8 mouse cellular contexts compared by ENCODE assay signal in genomic region chr9:78447606-78447972, GRCm38 (mm10). TPM values are rescaled to one million over a fixed set of nuclear protein-coding genes. Genes with fewer than 3 reads are reported as not detected.
DNase-seq lines count a peak whose midpoint lies in the region; ATAC-seq and TF ChIP-seq lines count a peak whose summit lies in the region.

No protein-coding gene starts in this region.

- H3K9me3 ChIP-seq in lung, embryonic 14.5 days (ENCODE audit: low read depth, low read length), result no peaks in the 10 kb centered on the region
- peaks cover 5% of the 10 kb centered on the region; the same call in 1 of the 2 replicates for H3K9me3 ChIP-seq in erythroblast, embryonic 14.5 days (ENCODE audit: control insufficient read depth, low read length)
- H3K9me3 ChIP-seq in limb, embryonic 14.5 days (ENCODE audit: control insufficient read depth, low read length), result no peaks in the 10 kb centered on the region

- H3K27ac ChIP-seq in lung, embryonic 14.5 days (ENCODE audit: low read depth), result no peak overlapping the region
- no peak overlapping the region for H3K27ac ChIP-seq in limb, embryonic 14.5 days (replicated peaks; ENCODE audit: low read depth, low read length)
- no peak overlapping the region; the same call in 1 of the 2 replicates for H3K27ac ChIP-seq in olfactory bulb, adult 2 months (ENCODE audit: insufficient read depth, low read depth, low read length)

- peak; percentile 37; the same call in 1 of the 2 replicates for ATAC-seq in lung, embryonic 14.5 days (ENCODE audit: insufficient read depth)
- peak; percentile 25 for ATAC-seq in limb, embryonic 14.5 days (ENCODE audit: low FRiP score, low read depth)

- TF ChIP-seq POLR2A in limb, embryonic 14.5 days (IDR thresholded peaks at IDR 0.05; ENCODE audit: borderline replicate concordance, extremely low read depth, insufficient read depth, insufficient read length), result no peak
- TF ChIP-seq POLR2A in olfactory bulb, adult 2 months (IDR thresholded peaks at IDR 0.05; ENCODE audit: insufficient read depth, low read depth, low read length), result no peak

- TF ChIP-seq CTCF in lung, embryonic 14.5 days (IDR thresholded peaks at IDR 0.05; ENCODE audit: low read depth), result no peak
- no peak for TF ChIP-seq CTCF in olfactory bulb, adult 2 months (IDR thresholded peaks at IDR 0.05; ENCODE audit: insufficient read depth, low read depth, low read length)

- peaks cover 6% of the 10 kb centered on the region for H3K4me1 ChIP-seq in lung, embryonic 14.5 days (ENCODE audit: insufficient read depth)
- H3K4me1 ChIP-seq in erythroblast, embryonic 14.5 days (ENCODE audit: control insufficient read depth), result peaks cover 34% of the 10 kb centered on the region
- peaks cover 7% of the 10 kb centered on the region for H3K4me1 ChIP-seq in limb, embryonic 14.5 days (ENCODE audit: control insufficient read depth, insufficient read depth, low read length)
- peaks cover 9% of the 10 kb centered on the region for H3K4me1 ChIP-seq in olfactory bulb, adult 2 months (ENCODE audit: control insufficient read depth, insufficient read depth, low read length)

- intact Hi-C loops in left cerebral cortex, postnatal 10 days (cut with DNase I), result no loop called here

- peaks cover 30% of the 10 kb centered on the region for H3K27me3 ChIP-seq in lung, embryonic 14.5 days (ENCODE audit: insufficient read depth, low read length)
- H3K27me3 ChIP-seq in erythroblast, embryonic 14.5 days (ENCODE audit: control insufficient read depth), result peaks cover 45% of the 10 kb centered on the region
- H3K27me3 ChIP-seq in limb, embryonic 14.5 days (ENCODE audit: control insufficient read depth, insufficient read depth, low read length), result peaks cover 21% of the 10 kb centered on the region

- peak overlapping the region; percentile 91 for H3K9ac ChIP-seq in lung, embryonic 14.5 days
- peak overlapping the region; percentile 77; the same call in 1 of the 2 replicates for H3K9ac ChIP-seq in limb, embryonic 14.5 days (ENCODE audit: low read depth, low read length, severe bottlenecking)

- 34% methylated on average over 9 of the region's 9 CpGs for WGBS in lung, embryonic 14.5 days
- WGBS in limb, embryonic 14.5 days, result 32% methylated on average over 9 of the region's 9 CpGs
- 22% methylated on average over 9 of the region's 9 CpGs for WGBS in olfactory bulb, adult 2 months

- H3K4me2 ChIP-seq in lung, embryonic 14.5 days, result peak overlapping the region; percentile 80
- peak overlapping the region; percentile 69 for H3K4me2 ChIP-seq in limb, embryonic 14.5 days (replicated peaks; ENCODE audit: low read depth, low read length, severe bottlenecking)

- no peak for DNase-seq in lung, embryonic 14.5 days
- DNase-seq in lung, postnatal 4 days, result no peak
- DNase-seq in limb, embryonic 14.5 days (ENCODE audit: low spot score), result no peak
- no peak for DNase-seq in ovary, postnatal 10 days (ENCODE audit: low spot score)
- DNase-seq in left cerebral cortex, postnatal 10 days (ENCODE audit: extremely low spot score in 1 of 2, low spot score in 2 of 2), result no peak
- no peak for DNase-seq in layer of hippocampus, adult 8-10 months (ENCODE audit: low spot score in 2 of 2)

- peaks cover 14% of the 10 kb centered on the region for H3K36me3 ChIP-seq in lung, embryonic 14.5 days (ENCODE audit: insufficient read depth)
- H3K36me3 ChIP-seq in erythroblast, embryonic 14.5 days (ENCODE audit: control insufficient read depth), result peaks cover 34% of the 10 kb centered on the region
- H3K36me3 ChIP-seq in limb, embryonic 14.5 days (ENCODE audit: control insufficient read depth, insufficient read depth, low read length), result peaks cover 16% of the 10 kb centered on the region

- H3K4me3 ChIP-seq in lung, embryonic 14.5 days (ENCODE audit: low read depth, low read length), result peak overlapping the region; percentile 99
- H3K4me3 ChIP-seq in erythroblast, embryonic 14.5 days (replicated peaks), result peak overlapping the region; percentile 70
- H3K4me3 ChIP-seq in limb, embryonic 14.5 days (replicated peaks; ENCODE audit: low read length), result peak overlapping the region; percentile 83
- H3K4me3 ChIP-seq in olfactory bulb, adult 2 months (ENCODE audit: insufficient read depth, low read depth, low read length), result peak overlapping the region; percentile 69

RNA-seq across cellular contexts. Expression of gene Mto1, which starts 0.4 kb away (rescaled TPM):
- 25.0 and 26.8 TPM in 2 replicates for polyA plus RNA-seq in lung, embryonic 14.5 days (2014; fragmentation: Nextera tagmentation; extraction: Ambion mirVana)
- polyA plus RNA-seq in erythroblast, embryonic 14.5 days (2012), result 0.94 and 1.1 TPM in 2 replicates
- 19.2 and 20.3 TPM in 2 replicates for polyA plus RNA-seq in limb, embryonic 14.5 days (2012; rRNA removed)
- 22.7 and 23.3 TPM in 2 replicates for polyA plus RNA-seq in limb, embryonic 14.5 days (2014; fragmentation: Nextera tagmentation; extraction: Ambion mirVana)
- not detected in 2 replicates for polyA plus RNA-seq in olfactory bulb, adult 2 months (2012; ENCODE audit: insufficient read depth, insufficient read length, low replicate concordance, missing spikeins)
- 10 to 100 TPM; 21.1 to 21.2 TPM for total RNA-seq in left cerebral cortex, postnatal 10 days (2021)
- total RNA-seq in layer of hippocampus, adult 8-10 months (2022), result 10 to 100 TPM; 20.4 to 27.7 (median 26.1) TPM

RNA-seq across cellular contexts. Expression of gene Gm17324, which starts 1.0 kb away (rescaled TPM):
- polyA plus RNA-seq in lung, embryonic 14.5 days (2014; fragmentation: Nextera tagmentation; extraction: Ambion mirVana), result 0.38 and 1.0 TPM in 2 replicates
- 0.15 and 0.23 TPM in 2 replicates for polyA plus RNA-seq in erythroblast, embryonic 14.5 days (2012)
- polyA plus RNA-seq in limb, embryonic 14.5 days (2012; rRNA removed), result 0.15 and 0.18 TPM in 2 replicates
- polyA plus RNA-seq in limb, embryonic 14.5 days (2014; fragmentation: Nextera tagmentation; extraction: Ambion mirVana), result 0.39 and 0.83 TPM in 2 replicates
- polyA plus RNA-seq in olfactory bulb, adult 2 months (2012; ENCODE audit: insufficient read depth, insufficient read length, low replicate concordance, missing spikeins), result not detected in 2 replicates
- total RNA-seq in left cerebral cortex, postnatal 10 days (2021), result 1 to 10 TPM in 1 of 2 experiments, under 1 TPM in 1; 0.88 to 1.8 TPM
- 1 to 10 TPM in 1 of 4 experiments, under 1 TPM in 3; 0.60 to 1.3 (median 0.79) TPM for total RNA-seq in layer of hippocampus, adult 8-10 months (2022)

RNA-seq across cellular contexts. Expression of gene Cgas, which starts 4.6 kb away (rescaled TPM):
- polyA plus RNA-seq in lung, embryonic 14.5 days (2014; fragmentation: Nextera tagmentation; extraction: Ambion mirVana), result 3.1 and 3.4 TPM in 2 replicates
- 0.05 TPM in 1 of 2 replicates, not detected in the other for polyA plus RNA-seq in erythroblast, embryonic 14.5 days (2012)
- 3.9 and 4.3 TPM in 2 replicates for polyA plus RNA-seq in limb, embryonic 14.5 days (2012; rRNA removed)
- polyA plus RNA-seq in limb, embryonic 14.5 days (2014; fragmentation: Nextera tagmentation; extraction: Ambion mirVana), result 2.4 and 2.8 TPM in 2 replicates
- polyA plus RNA-seq in olfactory bulb, adult 2 months (2012; ENCODE audit: insufficient read depth, insufficient read length, low replicate concordance, missing spikeins), result not detected in 2 replicates
- under 1 TPM; 0.66 to 0.83 TPM for total RNA-seq in left cerebral cortex, postnatal 10 days (2021)
- total RNA-seq in layer of hippocampus, adult 8-10 months (2022), result 1 to 10 TPM in 2 of 4 experiments, under 1 TPM in 2; 0.68 to 1.5 (median 0.91) TPM

RNA-seq across cellular contexts. Expression of gene Eef1a1, which starts 41.4 kb away (rescaled TPM):
- polyA plus RNA-seq in lung, embryonic 14.5 days (2014; fragmentation: Nextera tagmentation; extraction: Ambion mirVana), result 5,431 and 5,487 TPM in 2 replicates
- polyA plus RNA-seq in erythroblast, embryonic 14.5 days (2012), result 47.9 and 54.8 TPM in 2 replicates
- polyA plus RNA-seq in limb, embryonic 14.5 days (2012; rRNA removed), result 7,521 and 9,083 TPM in 2 replicates
- 6,070 and 6,314 TPM in 2 replicates for polyA plus RNA-seq in limb, embryonic 14.5 days (2014; fragmentation: Nextera tagmentation; extraction: Ambion mirVana)
- 5,304 and 7,068 TPM in 2 replicates for polyA plus RNA-seq in olfactory bulb, adult 2 months (2012; ENCODE audit: insufficient read depth, insufficient read length, low replicate concordance, missing spikeins)
- 1,000 to 10,000 TPM; 3,801 to 3,978 TPM for total RNA-seq in left cerebral cortex, postnatal 10 days (2021)
- 1,000 to 10,000 TPM; 2,504 to 3,682 (median 3,062) TPM for total RNA-seq in layer of hippocampus, adult 8-10 months (2022)

RNA-seq across cellular contexts. Expression of gene Ddx43, which starts 52.0 kb away (rescaled TPM):
- 0.14 and 0.18 TPM in 2 replicates for polyA plus RNA-seq in lung, embryonic 14.5 days (2014; fragmentation: Nextera tagmentation; extraction: Ambion mirVana)
- not detected in 2 replicates for polyA plus RNA-seq in erythroblast, embryonic 14.5 days (2012)
- polyA plus RNA-seq in limb, embryonic 14.5 days (2012; rRNA removed), result 0.72 and 1.0 TPM in 2 replicates
- polyA plus RNA-seq in limb, embryonic 14.5 days (2014; fragmentation: Nextera tagmentation; extraction: Ambion mirVana), result 0.26 and 0.43 TPM in 2 replicates
- not detected in 2 replicates for polyA plus RNA-seq in olfactory bulb, adult 2 months (2012; ENCODE audit: insufficient read depth, insufficient read length, low replicate concordance, missing spikeins)
- not detected for total RNA-seq in left cerebral cortex, postnatal 10 days (2021)
- total RNA-seq in layer of hippocampus, adult 8-10 months (2022), result under 1 TPM in 2 of 4 experiments, not detected in 2; 0.14 to 0.20 TPM
